Mouse (Mus musculus) thymus, adult 2 months (tissue): ENCODE data around the gene Ddx54. TPM values are rescaled to one million over a fixed set of nuclear protein-coding genes. Genes with fewer than 3 reads are reported as not detected.
A peak's percentile ranks its signal among the peaks of the same experiment; 100 is the strongest.

Experiments used
- DNase-seq: peaks from one replicate; pipeline ENCODE4 v3.0.0; 2021
- H3K27ac ChIP-seq: fragments of 200-500 bp; 2 replicates; pipeline ENCODE4 v1.5.1; 2012; ENCODE audit warnings: low read length, control low read depth; ENCODE audit not compliant: control insufficient read depth, insufficient read depth
- H3K27me3 ChIP-seq: fragments of 200-500 bp; 2 replicates; pipeline ENCODE4 v1.6.1; 2012; ENCODE audit warnings: mild to moderate bottlenecking, low read length, moderate library complexity, mixed read lengths; ENCODE audit not compliant: control insufficient read depth, insufficient read depth
- H3K36me3 ChIP-seq: fragments of 200-500 bp; 2 replicates; pipeline ENCODE4 v1.6.1; 2012; ENCODE audit warnings: mild to moderate bottlenecking, low read length, moderate library complexity; ENCODE audit not compliant: control insufficient read depth, insufficient read depth
- H3K4me1 ChIP-seq: fragments of 200-500 bp; replicated peaks from 2 replicates; pipeline ENCODE4 v1.6.1; 2012; ENCODE audit warnings: low read length; ENCODE audit not compliant: control insufficient read depth, insufficient read depth
- H3K4me3 ChIP-seq: fragments of 200-500 bp; 2 replicates; pipeline ENCODE4 v1.5.1; 2012; ENCODE audit warnings: mild to moderate bottlenecking, low read length, control low read depth, moderate library complexity; ENCODE audit not compliant: control insufficient read depth, insufficient read depth
- CTCF ChIP-seq: fragments of 200-500 bp; IDR thresholded peaks from 2 replicates; pipeline ENCODE4 v1.5.1; 2012; ENCODE audit warnings: mild to moderate bottlenecking, control low read depth, low read length, moderate library complexity, borderline replicate concordance; ENCODE audit not compliant: control insufficient read depth, poor library complexity, insufficient read depth; ENCODE audit errors: extremely low read depth
- POLR2A ChIP-seq: fragments of 200-500 bp; IDR thresholded peaks from 2 replicates; pipeline ENCODE4 v1.6.1; 2012; ENCODE audit warnings: mild to moderate bottlenecking, low read length, control low read depth, moderate library complexity; ENCODE audit not compliant: control insufficient read depth, poor library complexity, insufficient read depth; ENCODE audit errors: extremely low read depth
- WGBS: fragments of 180-500 bp; shearing (Covaris S2); methylation state at CpG from one replicate; pipeline ENCODE4 v1.1.7; 2018; 5-methylcytosine and 5-hydroxymethylcytosine counted together
- polyA plus RNA-seq: library from polyadenylated mRNA; depleted of rRNA; stranded (reverse); fragments of >200 nt; gene quantifications from 2 replicates; pipeline ENCODE4 v1.2.3, GENCODE M21; 2012

The Ddx54 gene
- polyA plus RNA-seq, 1 experiment, result 429 TPM

- Histone ChIP-seq H3K27me3 (no peaks in the 10 kb centered on the region), H3K36me3 (no peaks in the 10 kb centered on the region), H3K4me3 (no peak overlapping the region), H3K4me1 (peaks cover 16% of the 10 kb centered on the region), H3K27ac (no peak overlapping the region)
- no peak for TF ChIP-seq POLR2A
- TF ChIP-seq CTCF, result no peak
- no peak for DNase-seq
- 93% methylated on average over 3 of the region's 3 CpGs for WGBS
These were observed 5.2 kb upstream of the Ddx54 start for GRCm38 (mm10) chr5:120607335-120607734.

- Histone ChIP-seq H3K36me3 (no peaks in the 10 kb centered on the region), H3K27ac (no peak overlapping the region), H3K27me3 (no peaks in the 10 kb centered on the region), H3K4me1 (peaks cover 21% of the 10 kb centered on the region), H3K4me3 (no peak overlapping the region)
- TF ChIP-seq POLR2A (no peak), CTCF (no peak)
- 90% methylated on average over 16 of the region's 16 CpGs for WGBS
- DNase-seq, result no peak
These were observed 3.2 kb upstream of the Ddx54 start for GRCm38 (mm10) chr5:120609246-120609775.

- no peak for DNase-seq
These were observed 1.6 kb upstream of the Ddx54 start for GRCm38 (mm10) chr5:120610906-120611305.

GRCm38 (mm10) chr5:120611416-120611815 is 1.1 kb upstream of the Ddx54 start:
- TF ChIP-seq POLR2A, result no peak
- no peak for TF ChIP-seq CTCF
- 86% methylated on average over 8 of the region's 8 CpGs for WGBS
- H3K27me3 ChIP-seq, result no peaks in the 10 kb centered on the region
- H3K4me3 ChIP-seq, result no peak overlapping the region
- H3K36me3 ChIP-seq, result no peaks in the 10 kb centered on the region
- no peak for DNase-seq
- peaks cover 15% of the 10 kb centered on the region for H3K4me1 ChIP-seq
- no peak overlapping the region for H3K27ac ChIP-seq

More at GRCm38 (mm10) chr5:120610906-120611305, 1.6 kb upstream of the Ddx54 start:
- peaks cover 15% of the 10 kb centered on the region for H3K4me1 ChIP-seq
- TF ChIP-seq POLR2A (no peak), CTCF (no peak)
- H3K4me3 ChIP-seq, result no peak overlapping the region
- no peak overlapping the region for H3K27ac ChIP-seq
- no peaks in the 10 kb centered on the region for H3K36me3 ChIP-seq
- no peaks in the 10 kb centered on the region for H3K27me3 ChIP-seq
- WGBS, result 97% methylated on average over 5 of the region's 5 CpGs

GRCm38 (mm10) chr5:120612822-120613604 is 474 bp downstream of the Ddx54 start:
- Histone ChIP-seq H3K4me1 (peaks cover 15% of the 10 kb centered on the region), H3K4me3 (peak overlapping the region; percentile 64), H3K27ac (peak overlapping the region; percentile 51), H3K27me3 (no peaks in the 10 kb centered on the region), H3K36me3 (no peaks in the 10 kb centered on the region)
- peak; percentile 100 for DNase-seq
- TF ChIP-seq POLR2A (peak; percentile 99), CTCF (peak; percentile 66)
- WGBS, result under 1% methylated on average over 69 of the region's 69 CpGs

- no peak overlapping the region for H3K27ac ChIP-seq
- H3K36me3 ChIP-seq, result peaks cover 14% of the 10 kb centered on the region
- H3K4me3 ChIP-seq, result no peak overlapping the region
- peaks cover 31% of the 10 kb centered on the region for H3K4me1 ChIP-seq
- no peaks in the 10 kb centered on the region for H3K27me3 ChIP-seq
- no peak for TF ChIP-seq CTCF
- TF ChIP-seq POLR2A, result no peak
- WGBS, result 98% methylated on average over 4 of the region's 4 CpGs
- DNase-seq, result no peak
These were observed 3.4 kb downstream of the Ddx54 start for GRCm38 (mm10) chr5:120615903-120616302.
